Mouse (Mus musculus) small intestine, adult 2 months (tissue): Measurements from ENCODE around the gene Alg3.

ENCODE experiments used
- CTCF ChIP-seq: fragments of 200-500 bp; IDR thresholded peaks from 2 replicates; pipeline ENCODE4 v1.5.1; 2012; ENCODE audit warnings: low read depth, mild to moderate bottlenecking, control low read depth, inconsistent platforms, low read length, moderate library complexity, mixed read lengths; ENCODE audit not compliant: insufficient replicate concordance, insufficient read length; ENCODE audit errors: extremely low read depth
- POLR2A ChIP-seq: fragments of 200-500 bp; IDR thresholded peaks from 2 replicates; pipeline ENCODE4 v1.6.1; 2012; ENCODE audit warnings: low read depth, mild to moderate bottlenecking, control low read depth, inconsistent platforms, low read length, moderate library complexity

GRCm38 (mm10) chr16:20651947-20652310 lies 40.4 kb upstream of the Alg3 start:
- no peak for TF ChIP-seq POLR2A
- 0 out of 2 replicates have a peak, but pooled peaks have one; percentile 7 for TF ChIP-seq CTCF
